Mouse (Mus musculus) c-Kit-positive CD71-positive TER-119-negative erythroid progenitor cells, embryonic 14.5 days (primary cell): ENCODE measurements around the gene Kcnj11.

Source experiments
- DNase-seq: peaks from one replicate; pipeline ENCODE4 v3.0.0-alpha.2; 2013; ENCODE audit warnings: low read depth

The Kcnj11 gene

GRCm38 (mm10) chr7:46104256-46104915 is 3.8 kb upstream of the Kcnj11 start:
- no peak for DNase-seq

GRCm38 (mm10) chr7:46103771-46104170 is 3.2 kb upstream of the Kcnj11 start:
- no peak for DNase-seq

GRCm38 (mm10) chr7:46103075-46103591 is 2.6 kb upstream of the Kcnj11 start:
- no peak for DNase-seq

GRCm38 (mm10) chr7:46099682-46100081 is 882 bp downstream of the Kcnj11 start:
- DNase-seq, result no peak

- no peak for DNase-seq
Measured at GRCm38 (mm10) chr7:46098919-46099286, 1.7 kb downstream of the Kcnj11 start.

- DNase-seq, result no peak
Measured at GRCm38 (mm10) chr7:46098221-46098918, 2.2 kb downstream of the Kcnj11 start.

- DNase-seq, result no peak
Measured at GRCm38 (mm10) chr7:46097319-46097783, 3.2 kb downstream of the Kcnj11 start.

- DNase-seq, result peak; percentile 57
Measured at GRCm38 (mm10) chr7:46096136-46096535, 4.4 kb downstream of the Kcnj11 start.

GRCm38 (mm10) chr7:46092803-46093202 is 7.8 kb downstream of the Kcnj11 start:
- DNase-seq, result no peak

GRCm38 (mm10) chr7:46088241-46088640 is 12.3 kb downstream of the Kcnj11 start:
- DNase-seq, result no peak

- no peak for DNase-seq
Measured at GRCm38 (mm10) chr7:46086378-46086777, 14.2 kb downstream of the Kcnj11 start.

- DNase-seq, result no peak
Measured at GRCm38 (mm10) chr7:46084839-46085513, 15.6 kb downstream of the Kcnj11 start.

GRCm38 (mm10) chr7:46084024-46084423 is 16.5 kb downstream of the Kcnj11 start:
- DNase-seq, result no peak

- DNase-seq, result no peak
Measured at GRCm38 (mm10) chr7:46077675-46078074, 22.9 kb downstream of the Kcnj11 start.

- no peak for DNase-seq
Measured at GRCm38 (mm10) chr7:46076844-46077243, 23.7 kb downstream of the Kcnj11 start.

GRCm38 (mm10) chr7:46068831-46069230 is 31.7 kb downstream of the Kcnj11 start:
- DNase-seq, result no peak

- no peak for DNase-seq
Measured at GRCm38 (mm10) chr7:46063296-46063695, 37.3 kb downstream of the Kcnj11 start.

- no peak for DNase-seq
Measured at GRCm38 (mm10) chr7:46061614-46062013, 39.0 kb downstream of the Kcnj11 start.

- DNase-seq, result no peak
Measured at GRCm38 (mm10) chr7:46060688-46061087, 39.9 kb downstream of the Kcnj11 start.

GRCm38 (mm10) chr7:46058882-46059281 is 41.7 kb downstream of the Kcnj11 start:
- DNase-seq, result no peak

- no peak for DNase-seq
Measured at GRCm38 (mm10) chr7:46053566-46053965, 47.0 kb downstream of the Kcnj11 start.

GRCm38 (mm10) chr7:46052161-46052821 is 48.3 kb downstream of the Kcnj11 start:
- DNase-seq, result no peak
